Mouse (Mus musculus) MEL (cell line): ENCODE results near the gene Ndufa5. TPM values are rescaled to one million over a fixed set of nuclear protein-coding genes. Genes with fewer than 3 reads are reported as not detected.

Experiments
- DNase-seq: peaks from one replicate; pipeline ENCODE4 v3.0.0; 2011; ENCODE audit warnings: low read depth, low spot score
- H3K27ac ChIP-seq: 2 replicates; pipeline ENCODE4 v1.5.1; 2012; ENCODE audit warnings: low read depth, mild to moderate bottlenecking, control low read depth, low read length, moderate library complexity; ENCODE audit not compliant: control insufficient read depth
- H3K27me3 ChIP-seq, 2 experiments: fragments of 150-350 bp in 1 of 2; sonication (generic) in 1 of 2; 2 replicates each; pipeline ENCODE4 v1.6.1; 2012; ENCODE audit warnings: low read length in 2 of 2, mild to moderate bottlenecking in 2 of 2, improper control_type of control experiment in 1 of 2, moderate library complexity in 1 of 2; ENCODE audit not compliant: insufficient read depth in 2 of 2, control insufficient read depth in 1 of 2
- H3K36me3 ChIP-seq, 2 experiments: 2 replicates each; pipeline ENCODE4 v1.6.1; 2012 to 2014; ENCODE audit warnings: low read length in 2 of 2, improper control_type of control experiment in 1 of 2, inconsistent platforms in 1 of 2, mild to moderate bottlenecking in 1 of 2; ENCODE audit not compliant: insufficient read depth in 2 of 2, control insufficient read depth in 1 of 2
- H3K4me1 ChIP-seq, 2 experiments: fragments of 150-350 bp in 1 of 2; sonication (generic) in 1 of 2; 2 replicates each; pipeline ENCODE4 v1.6.1; 2012; ENCODE audit warnings: low read length in 2 of 2, improper control_type of control experiment in 1 of 2, mild to moderate bottlenecking in 1 of 2; ENCODE audit not compliant: insufficient read depth in 2 of 2, control insufficient read depth in 1 of 2
- H3K4me3 ChIP-seq, 2 experiments: fragments of 150-350 bp in 1 of 2; sonication (generic) in 1 of 2; 2 replicates each; pipeline ENCODE4 v1.5.1; 2012; ENCODE audit warnings: low read depth in 2 of 2, low read length in 2 of 2, mild to moderate bottlenecking in 2 of 2, moderate library complexity in 2 of 2, control low read depth in 1 of 2, improper control_type of control experiment in 1 of 2; ENCODE audit not compliant: control insufficient read depth in 1 of 2, insufficient read depth in 1 of 2
- H3K79me2 ChIP-seq: 2 replicates; pipeline ENCODE4 v1.6.1; 2012; ENCODE audit warnings: mild to moderate bottlenecking, low read length, moderate library complexity; ENCODE audit not compliant: control insufficient read depth, poor library complexity, insufficient read depth
- H3K9ac ChIP-seq: 2 replicates; pipeline ENCODE4 v1.6.1; 2012; ENCODE audit warnings: low read depth, mild to moderate bottlenecking, control low read depth, low read length, moderate library complexity; ENCODE audit not compliant: control insufficient read depth, poor library complexity, severe bottlenecking
- H3K9me3 ChIP-seq: fragments of 150-350 bp; sonication (generic); replicated peaks from 2 replicates; pipeline ENCODE4 v1.6.1; 2012; ENCODE audit warnings: mild to moderate bottlenecking, low read length, improper control_type of control experiment, moderate library complexity; ENCODE audit not compliant: insufficient read depth
- CHD2 ChIP-seq: IDR thresholded peaks from 2 replicates; pipeline ENCODE4 v1.6.1; 2011; ENCODE audit warnings: low read length, improper control_type of control experiment
- E2F4 ChIP-seq: IDR thresholded peaks from 2 replicates; pipeline ENCODE4 v1.6.1; 2011; ENCODE audit warnings: low read depth, low read length, improper control_type of control experiment, borderline replicate concordance
- EP300 ChIP-seq, 2 experiments: IDR thresholded peaks; 2 replicates each; pipeline ENCODE4 v1.6.1; 2011; ENCODE audit warnings: improper control_type of control experiment in 2 of 2, low read length in 2 of 2, low read depth in 1 of 2, mild to moderate bottlenecking in 1 of 2
- ETS1 ChIP-seq: IDR thresholded peaks from 2 replicates; pipeline ENCODE4 v1.6.1; 2012; ENCODE audit warnings: low read depth, mild to moderate bottlenecking, inconsistent platforms, low read length, improper control_type of control experiment, moderate library complexity
- GATA1 ChIP-seq: IDR thresholded peaks from 2 replicates; pipeline ENCODE4 v1.6.1; 2011; ENCODE audit warnings: low read depth, low read length, improper control_type of control experiment
- HCFC1 ChIP-seq: IDR thresholded peaks from 2 replicates; pipeline ENCODE4 v1.6.1; 2012; ENCODE audit warnings: low read depth, mild to moderate bottlenecking, inconsistent platforms, low read length, improper control_type of control experiment, moderate library complexity
- MYB ChIP-seq: IDR thresholded peaks from 2 replicates; pipeline ENCODE4 v1.6.1; 2011; ENCODE audit warnings: mild to moderate bottlenecking, low read depth, low read length, improper control_type of control experiment
- NELFE ChIP-seq: IDR thresholded peaks from 2 replicates; pipeline ENCODE4 v1.6.1; 2011; ENCODE audit warnings: low read depth, low read length, improper control_type of control experiment
- POLR2A ChIP-seq, 2 experiments: IDR thresholded peaks; 2 replicates each; pipeline ENCODE4 v1.6.1; 2011 to 2012; ENCODE audit warnings: low read length in 2 of 2, mild to moderate bottlenecking in 2 of 2, control low read depth in 1 of 2, improper control_type of control experiment in 1 of 2, low read depth in 1 of 2, moderate library complexity in 1 of 2; ENCODE audit not compliant: control insufficient read depth in 1 of 2, insufficient read depth in 1 of 2, poor library complexity in 1 of 2
- RAD21 ChIP-seq: IDR thresholded peaks from 2 replicates; pipeline ENCODE4 v1.6.1; 2011; ENCODE audit warnings: mild to moderate bottlenecking, low read depth, low read length, improper control_type of control experiment
- RCOR1 ChIP-seq: IDR thresholded peaks from 2 replicates; pipeline ENCODE4 v1.6.1; 2012; ENCODE audit warnings: low read depth, mild to moderate bottlenecking, inconsistent platforms, low read length, improper control_type of control experiment
- SIN3A ChIP-seq: IDR thresholded peaks from 2 replicates; pipeline ENCODE4 v1.6.1; 2012; ENCODE audit warnings: low read length, improper control_type of control experiment, inconsistent platforms
- SMC3 ChIP-seq: IDR thresholded peaks from 2 replicates; pipeline ENCODE4 v1.6.1; 2011; ENCODE audit warnings: low read depth, low read length, improper control_type of control experiment
- TAL1 ChIP-seq: IDR thresholded peaks from 2 replicates; pipeline ENCODE4 v1.6.1; 2012; ENCODE audit warnings: mild to moderate bottlenecking, inconsistent platforms, low read length, moderate library complexity, mixed read lengths
- TCF12 ChIP-seq: IDR thresholded peaks from 2 replicates; pipeline ENCODE4 v1.6.1; 2014; ENCODE audit warnings: low read depth, mild to moderate bottlenecking, inconsistent platforms, low read length, improper control_type of control experiment, moderate library complexity
- USF1 ChIP-seq: IDR thresholded peaks from 2 replicates; pipeline ENCODE4 v1.6.1; 2014; ENCODE audit warnings: low read depth, mild to moderate bottlenecking, inconsistent platforms, low read length, improper control_type of control experiment, moderate library complexity
- USF2 ChIP-seq, 2 experiments: IDR thresholded peaks; 2 replicates each; pipeline ENCODE4 v1.6.1; 2011 to 2012; ENCODE audit warnings: improper control_type of control experiment in 2 of 2, low read length in 2 of 2, borderline replicate concordance in 1 of 2, inconsistent platforms in 1 of 2, low read depth in 1 of 2, mild to moderate bottlenecking in 1 of 2; ENCODE audit not compliant: insufficient read depth in 1 of 2
- ZKSCAN1 ChIP-seq: IDR thresholded peaks from 2 replicates; pipeline ENCODE4 v1.6.1; 2012; ENCODE audit warnings: low read depth, mild to moderate bottlenecking, inconsistent platforms, low read length, improper control_type of control experiment, moderate library complexity
- ZMIZ1 ChIP-seq: IDR thresholded peaks from 2 replicates; pipeline ENCODE4 v1.6.1; 2012; ENCODE audit warnings: low read depth, mild to moderate bottlenecking, inconsistent platforms, low read length, improper control_type of control experiment, moderate library complexity
- polyA plus RNA-seq, 2 experiments: library from polyadenylated mRNA; stranded (reverse) in 1 of 2; unstranded in 1 of 2; fragments of >175 nt in 1 of 2; fragments of >200 nt in 1 of 2; gene quantifications; 2 replicates each; pipeline versions ENCODE4 v1.2.1 to v1.2.4; 2012; ENCODE audit warnings: low replicate concordance in 2 of 2, low read depth in 1 of 2; ENCODE audit not compliant: insufficient read length in 2 of 2, insufficient read depth in 1 of 2, missing spikeins in 1 of 2
- total RNA-seq: library from RNA; depleted of rRNA; stranded (reverse); fragments of 300-350 nt; gene quantifications from 2 replicates; pipeline ENCODE4 v1.2.3, GENCODE M21; 2012; rRNA removed

Gene Ndufa5
- total and polyA plus RNA-seq, 3 experiments, result 225 to 235 TPM; not detected in 1

- H3K27me3 ChIP-seq, result no peaks in the 10 kb centered on the region
- DNase-seq, result no peak
Observed at GRCm38 (mm10) chr6:24470571-24471132, 57.2 kb downstream of the Ndufa5 start.

GRCm38 (mm10) chr6:24470135-24470534 lies 57.7 kb downstream of the Ndufa5 start:
- H3K27me3 ChIP-seq, result no peaks in the 10 kb centered on the region
- no peaks in the 10 kb centered on the region for H3K9me3 ChIP-seq
- H3K4me3 ChIP-seq, result no peak overlapping the region
- no peak for DNase-seq
- no peak overlapping the region for H3K9ac ChIP-seq
- TF ChIP-seq NELFE (no peak), USF1 (no peak), SIN3A (no peak), HCFC1 (no peak), TAL1 (no peak), EP300 (IDR thresholded peaks at IDR 0.05; ENCODE audit: low read depth in 1 of 2, low read length in 2 of 2) (no peak), RAD21 (no peak), POLR2A (IDR thresholded peaks at IDR 0.05; ENCODE audit: control insufficient read depth in 1 of 2, insufficient read depth in 1 of 2, low read depth in 1 of 2, low read length in 2 of 2, poor library complexity in 1 of 2) (no peak), ZMIZ1 (no peak), GATA1 (no peak), SMC3 (no peak), RCOR1 (no peak), E2F4 (no peak), CHD2 (no peak), MYB (no peak), ZKSCAN1 (no peak)
- H3K79me2 ChIP-seq, result no peaks in the 10 kb centered on the region
- H3K27ac ChIP-seq, result no peak overlapping the region
- no peaks in the 10 kb centered on the region for H3K36me3 ChIP-seq
- no peaks in the 10 kb centered on the region for H3K4me1 ChIP-seq

More at GRCm38 (mm10) chr6:24470571-24471132, 57.2 kb downstream of the Ndufa5 start:
- Histone ChIP-seq H3K36me3 (no peaks in the 10 kb centered on the region), H3K79me2 (no peaks in the 10 kb centered on the region), H3K4me1 (no peaks in the 10 kb centered on the region), H3K27ac (no peak overlapping the region), H3K9me3 (no peaks in the 10 kb centered on the region)
- TF ChIP-seq ETS1 (no peak), TCF12 (no peak), USF1 (no peak), USF2 (IDR thresholded peaks at IDR 0.05; ENCODE audit: borderline replicate concordance in 1 of 2, insufficient read depth in 1 of 2, low read depth in 1 of 2, low read length in 2 of 2) (no peak)
- TF ChIP-seq, all 39 proteins: peak for 0
- Histone ChIP-seq H3K9ac (no peak overlapping the region), H3K4me3 (no peak overlapping the region)

Other genes with a start within 250 kb of the Ndufa5 start
- gene Iqub, start 12.9 kb downstream of the Ndufa5 start, total RNA-seq, result not detected in 2 replicates
- not detected for gene Iqub, start 12.9 kb downstream of the Ndufa5 start, polyA plus RNA-seq
- not detected in 2 replicates for gene Asb15, start 131 bp upstream of the Ndufa5 start, total RNA-seq
- gene Asb15, start 131 bp upstream of the Ndufa5 start, polyA plus RNA-seq, result not detected
- gene Lmod2, start 69.7 kb upstream of the Ndufa5 start, total RNA-seq, result not detected in 2 replicates
- gene Lmod2, start 69.7 kb upstream of the Ndufa5 start, polyA plus RNA-seq, result not detected
- 3.6 and 4.3 TPM in 2 replicates for gene Wasl, start 137.0 kb upstream of the Ndufa5 start, total RNA-seq
- gene Wasl, start 137.0 kb upstream of the Ndufa5 start, polyA plus RNA-seq, result 10 to 100 TPM in 1 of 2 experiments, 1 to 10 TPM in 1; 9.5 to 33.3 TPM
- not detected in 2 replicates for gene Hyal6, start 205.2 kb upstream of the Ndufa5 start, total RNA-seq
- gene Hyal6, start 205.2 kb upstream of the Ndufa5 start, polyA plus RNA-seq, result not detected
- not detected in 2 replicates for gene Hyal4, start 220.3 kb upstream of the Ndufa5 start, total RNA-seq
- gene Hyal4, start 220.3 kb upstream of the Ndufa5 start, polyA plus RNA-seq, result not detected